Mouse (Mus musculus) kidney, adult 2 months (tissue): ENCODE measurements around the gene Rpusd3. TPM values are rescaled to one million over a fixed set of nuclear protein-coding genes. Genes with fewer than 3 reads are reported as not detected.

Experiments used
- DNase-seq: peaks from one replicate; pipeline ENCODE4 v3.0.0; 2021
- H3K27ac ChIP-seq: fragments of 200-500 bp; 2 replicates; pipeline ENCODE4 v1.5.1; 2012; ENCODE audit warnings: low read depth, low read length, control low read depth, inconsistent platforms; ENCODE audit not compliant: insufficient read depth
- H3K27me3 ChIP-seq: fragments of 200-500 bp; replicated peaks from 2 replicates; pipeline ENCODE4 v1.6.1; 2012; ENCODE audit warnings: mild to moderate bottlenecking, moderate library complexity, low read length, inconsistent platforms; ENCODE audit not compliant: control insufficient read depth, insufficient read depth
- H3K36me3 ChIP-seq: fragments of 200-500 bp; 2 replicates; pipeline ENCODE4 v1.6.1; 2012; ENCODE audit warnings: mild to moderate bottlenecking, moderate library complexity, low read length, inconsistent platforms; ENCODE audit not compliant: control insufficient read depth, insufficient read depth
- H3K4me1 ChIP-seq: fragments of 200-500 bp; 2 replicates; pipeline ENCODE4 v1.6.1; 2011; ENCODE audit warnings: low read length; ENCODE audit not compliant: control insufficient read depth, insufficient read depth
- H3K4me3 ChIP-seq: fragments of 200-500 bp; 2 replicates; pipeline ENCODE4 v1.5.1; 2011; ENCODE audit warnings: mild to moderate bottlenecking, low read depth, low read length, control low read depth; ENCODE audit not compliant: insufficient read depth
- CTCF ChIP-seq: fragments of 200-500 bp; conservative IDR thresholded peaks from 2 replicates; pipeline ENCODE4 v1.5.1; 2011; ENCODE audit warnings: low read depth, mild to moderate bottlenecking, control low read depth, low read length, moderate library complexity, mixed read lengths; ENCODE audit not compliant: insufficient read depth, insufficient read length
- POLR2A ChIP-seq: fragments of 200-500 bp; IDR thresholded peaks from one replicate; pipeline ENCODE4 v1.6.1; 2011; ENCODE audit warnings: low read depth, low read length, control low read depth
- WGBS: fragments of 180-500 bp; shearing (Covaris S2); methylation state at CpG from one replicate; pipeline ENCODE4 v1.1.7; 2018; 5-methylcytosine and 5-hydroxymethylcytosine counted together
- polyA plus RNA-seq: library from polyadenylated mRNA; depleted of rRNA; stranded (reverse); fragments of >200 nt; gene quantifications from 2 replicates; pipeline ENCODE4 v1.2.3, GENCODE M21; 2012

The Rpusd3 gene
- polyA plus RNA-seq, 1 experiment: 159 TPM

GRCm38 (mm10) chr6:113438721-113439430 is 19.7 kb upstream of the Rpusd3 start:
- Histone ChIP-seq H3K27ac (no peak overlapping the region), H3K4me1 (peaks cover 11% of the 10 kb centered on the region), H3K4me3 (no peak overlapping the region), H3K27me3 (no peaks in the 10 kb centered on the region), H3K36me3 (no peaks in the 10 kb centered on the region)
- TF ChIP-seq CTCF: no peak
- TF ChIP-seq POLR2A: no peak
- DNase-seq: peak; percentile 47
- 47% methylated on average over 12 of the region's 12 CpGs for WGBS

GRCm38 (mm10) chr6:113437135-113437534 is 18.0 kb upstream of the Rpusd3 start:
- 76% methylated on average over 12 of the region's 12 CpGs for WGBS
- peaks cover 5% of the 10 kb centered on the region; the same call in 1 of the 2 replicates for H3K4me1 ChIP-seq
- no peak overlapping the region for H3K4me3 ChIP-seq
- TF ChIP-seq CTCF (no peak), POLR2A (no peak)
- no peaks in the 10 kb centered on the region for H3K27me3 ChIP-seq
- no peaks in the 10 kb centered on the region for H3K36me3 ChIP-seq
- no peak overlapping the region for H3K27ac ChIP-seq
- no peak for DNase-seq

- DNase-seq: no peak
- TF ChIP-seq CTCF (no peak), POLR2A (no peak)
- 79% methylated on average over 9 of the region's 9 CpGs for WGBS
- H3K27ac ChIP-seq: no peak within 1 kb of the TSS
- no peak within 1 kb of the TSS for H3K4me3 ChIP-seq
- no peaks in the 10 kb centered on the region for H3K27me3 ChIP-seq
- H3K36me3 ChIP-seq: no peaks in the 10 kb centered on the region
- H3K4me1 ChIP-seq: no peaks in the 10 kb centered on the region
Measured at GRCm38 (mm10) chr6:113435664-113436205, 16.6 kb upstream of the Rpusd3 start, which contains the start of gene Cidec. Gene Cidec, minus strand, starts transcription at chr6:113435760.

GRCm38 (mm10) chr6:113434691-113435090 is 15.6 kb upstream of the Rpusd3 start:
- H3K27ac ChIP-seq: no peak overlapping the region
- DNase-seq: no peak

GRCm38 (mm10) chr6:113433661-113434060 is 14.5 kb upstream of the Rpusd3 start:
- H3K36me3 ChIP-seq: no peaks in the 10 kb centered on the region
- no peak for TF ChIP-seq POLR2A
- no peak for TF ChIP-seq CTCF
- H3K27me3 ChIP-seq: no peaks in the 10 kb centered on the region
- DNase-seq: no peak
- no peaks in the 10 kb centered on the region for H3K4me1 ChIP-seq
- H3K27ac ChIP-seq: no peak overlapping the region
- WGBS: 82% methylated on average over 3 of the region's 3 CpGs
- H3K4me3 ChIP-seq: no peak overlapping the region

More at GRCm38 (mm10) chr6:113434691-113435090, 15.6 kb upstream of the Rpusd3 start:
- H3K27me3 ChIP-seq: no peaks in the 10 kb centered on the region
- no peak for TF ChIP-seq CTCF
- no peak for TF ChIP-seq POLR2A
- no peak overlapping the region for H3K4me3 ChIP-seq
- H3K4me1 ChIP-seq: no peaks in the 10 kb centered on the region
- H3K36me3 ChIP-seq: no peaks in the 10 kb centered on the region
- 67% methylated on average over 7 of the region's 7 CpGs for WGBS

- no peak for DNase-seq
- Histone ChIP-seq H3K27ac (no peak overlapping the region), H3K27me3 (no peaks in the 10 kb centered on the region), H3K4me3 (no peak overlapping the region), H3K36me3 (no peaks in the 10 kb centered on the region), H3K4me1 (no peaks in the 10 kb centered on the region)
- 46% methylated on average over 3 of the region's 3 CpGs for WGBS
- no peak for TF ChIP-seq POLR2A
- no peak for TF ChIP-seq CTCF
Measured at GRCm38 (mm10) chr6:113431801-113432200, 12.7 kb upstream of the Rpusd3 start.

- Histone ChIP-seq H3K4me3 (no peak overlapping the region), H3K27ac (no peak overlapping the region), H3K4me1 (no peaks in the 10 kb centered on the region), H3K27me3 (no peaks in the 10 kb centered on the region), H3K36me3 (no peaks in the 10 kb centered on the region)
- no peak for DNase-seq
- 44% methylated on average over 3 of the region's 3 CpGs for WGBS
- TF ChIP-seq POLR2A (no peak), CTCF (no peak)
Measured at GRCm38 (mm10) chr6:113430846-113431245, 11.7 kb upstream of the Rpusd3 start.

- TF ChIP-seq CTCF (no peak), POLR2A (no peak)
- no peak for DNase-seq
- Histone ChIP-seq H3K27me3 (no peaks in the 10 kb centered on the region), H3K4me3 (no peak overlapping the region), H3K27ac (no peak overlapping the region), H3K36me3 (no peaks in the 10 kb centered on the region), H3K4me1 (no peaks in the 10 kb centered on the region)
- 71% methylated on average over 3 of the region's 3 CpGs for WGBS
Measured at GRCm38 (mm10) chr6:113429965-113430364, 10.8 kb upstream of the Rpusd3 start.
